Mouse (Mus musculus): ENCODE data around the gene Olfr1200. TPM values are rescaled to one million over a fixed set of nuclear protein-coding genes. Genes with fewer than 3 reads are reported as not detected.

Gene Olfr1200
- not detected in 2 replicates for polyA plus RNA-seq (2015; fragmentation: Nextera tagmentation; extraction: Ambion mirVana)

DNA sequence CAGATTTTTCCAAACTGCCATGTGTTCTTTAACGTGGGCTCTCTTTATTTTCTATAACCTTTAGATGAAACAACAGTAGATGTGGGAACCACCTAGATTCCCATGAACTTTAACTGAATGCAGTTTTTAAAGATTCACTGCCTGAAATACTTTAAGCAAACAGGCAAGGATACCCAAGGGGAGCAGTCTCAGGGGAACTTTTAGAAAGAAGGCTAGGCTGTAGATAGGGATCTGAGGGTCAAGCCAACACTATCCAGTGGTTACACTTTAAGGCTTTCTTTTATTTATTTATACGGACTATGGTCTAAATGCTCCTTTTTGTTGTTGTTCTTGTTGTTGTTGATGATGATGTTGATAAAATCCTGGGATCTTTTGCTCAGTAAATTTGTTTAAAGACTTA lies at the start of gene Olfr1200:
Olfr1200 (minus strand) TSS at position 101 of the 400 bp plus-strand sequence.
- Histone ChIP-seq H3K4me1 (ENCODE audit: control insufficient read depth, insufficient read depth, low read length) (no peaks in the 10 kb centered on the region), H3K4me2 (ENCODE audit: low read depth, low read length) (no peak within 1 kb of the TSS), H3K36me3 (ENCODE audit: control insufficient read depth, insufficient read depth, low read length) (no peaks in the 10 kb centered on the region), H3K9ac (ENCODE audit: low read length) (no peak within 1 kb of the TSS), H3K9me3 (replicated peaks; ENCODE audit: control insufficient read depth, low read length) (no peaks in the 10 kb centered on the region), H3K27ac (ENCODE audit: low read length) (no peak within 1 kb of the TSS), H3K27me3 (ENCODE audit: control insufficient read depth, insufficient read depth, low read length) (no peaks in the 10 kb centered on the region), H3K4me3 (replicated peaks; ENCODE audit: low read length) (no peak within 1 kb of the TSS)
- WGBS: 65% methylated on average over 2 of the region's 2 CpGs
- ATAC-seq (ENCODE audit: insufficient read depth, low FRiP score): no peak

DNA sequence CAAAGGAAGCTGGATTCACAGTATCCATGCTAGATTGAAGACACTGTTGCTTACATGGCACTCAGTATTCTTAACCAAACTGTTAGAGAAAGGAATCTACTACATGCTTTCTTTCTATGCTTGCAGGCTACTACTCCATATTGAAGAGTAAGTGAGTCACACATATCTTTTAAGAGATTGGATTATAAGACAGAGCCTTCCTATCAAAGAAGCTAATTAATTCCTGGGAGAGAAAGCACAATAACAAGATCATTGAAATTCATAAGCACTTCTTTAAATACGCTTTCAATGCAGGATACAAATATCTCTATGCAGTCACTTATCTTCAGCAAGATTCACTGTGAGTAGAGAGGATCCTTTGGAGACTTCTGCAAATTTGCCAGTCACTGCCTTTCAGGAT lies 43.9 kb upstream of the Olfr1200 start, which contains the start of gene Olfr1202:
Olfr1202 (plus strand) TSS at position 301 of the 400 bp plus-strand sequence.
- Histone ChIP-seq H3K27ac (ENCODE audit: low read length) (no peak within 1 kb of the TSS), H3K4me2 (ENCODE audit: low read depth, low read length) (no peak within 1 kb of the TSS), H3K4me1 (ENCODE audit: control insufficient read depth, insufficient read depth, low read length) (no peaks in the 10 kb centered on the region), H3K9ac (ENCODE audit: low read length) (no peak within 1 kb of the TSS), H3K27me3 (ENCODE audit: control insufficient read depth, insufficient read depth, low read length) (no peaks in the 10 kb centered on the region), H3K4me3 (replicated peaks; ENCODE audit: low read length) (no peak within 1 kb of the TSS), H3K9me3 (replicated peaks; ENCODE audit: control insufficient read depth, low read length) (no peaks in the 10 kb centered on the region), H3K36me3 (ENCODE audit: control insufficient read depth, insufficient read depth, low read length) (no peaks in the 10 kb centered on the region)
- WGBS: 80% methylated on average over 1 of the region's 1 CpGs
- ATAC-seq (ENCODE audit: insufficient read depth, low FRiP score): no peak

DNA sequence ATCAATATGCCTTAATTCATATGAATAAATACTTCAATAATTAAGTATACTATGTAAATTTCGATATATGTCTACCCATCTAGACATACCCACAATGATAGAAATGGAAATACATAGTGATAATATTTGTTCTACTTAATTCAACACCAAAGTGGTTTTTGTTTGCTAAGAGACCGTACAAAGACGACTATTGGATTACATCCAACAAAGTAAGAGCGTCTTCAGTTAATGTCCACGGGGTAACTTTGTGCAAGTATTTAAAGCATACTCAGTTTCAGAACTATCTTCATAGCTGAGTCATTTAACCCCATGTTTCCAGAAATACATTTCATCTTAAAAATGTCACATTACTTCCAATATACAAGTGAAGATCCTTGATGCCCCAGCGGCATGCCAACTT lies 22.4 kb upstream of the Olfr1200 start, which contains the start of gene Olfr1201:
Olfr1201 (plus strand) TSS at position 301 of the 400 bp plus-strand sequence.
- Histone ChIP-seq H3K4me3 (replicated peaks; ENCODE audit: low read length) (no peak within 1 kb of the TSS), H3K27ac (ENCODE audit: low read length) (no peak within 1 kb of the TSS), H3K36me3 (ENCODE audit: control insufficient read depth, insufficient read depth, low read length) (no peaks in the 10 kb centered on the region), H3K9me3 (replicated peaks; ENCODE audit: control insufficient read depth, low read length) (no peaks in the 10 kb centered on the region), H3K4me1 (ENCODE audit: control insufficient read depth, insufficient read depth, low read length) (no peaks in the 10 kb centered on the region), H3K27me3 (ENCODE audit: control insufficient read depth, insufficient read depth, low read length) (no peaks in the 10 kb centered on the region), H3K9ac (ENCODE audit: low read length) (no peak within 1 kb of the TSS), H3K4me2 (ENCODE audit: low read depth, low read length) (no peak within 1 kb of the TSS)
- ATAC-seq (ENCODE audit: insufficient read depth, low FRiP score): no peak
- 73% methylated on average over 6 of the region's 6 CpGs for WGBS

DNA sequence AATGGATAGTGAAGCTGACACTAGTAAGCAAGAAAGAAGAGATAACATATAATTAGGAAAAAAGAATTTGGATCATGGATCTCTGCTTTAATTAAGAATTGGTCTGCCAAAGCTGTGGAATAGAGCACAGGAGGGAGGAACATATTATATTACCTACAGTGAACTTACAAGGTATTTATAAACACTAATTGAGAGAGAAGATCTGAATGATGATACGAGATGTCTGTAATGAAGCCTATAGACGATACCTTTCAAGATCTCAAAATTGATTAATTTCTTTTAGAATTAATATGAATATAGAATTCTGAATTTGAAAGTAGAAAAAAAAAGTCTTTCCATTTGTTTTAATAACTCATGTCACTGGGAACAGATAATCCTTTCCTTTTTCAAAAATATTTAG lies 9.9 kb downstream of the Olfr1200 start, which contains the start of gene Olfr1199:
Olfr1199 (minus strand) TSS at position 101 of the 400 bp plus-strand sequence.
- H3K4me3 ChIP-seq (replicated peaks; ENCODE audit: low read length): no peak within 1 kb of the TSS
- no peaks in the 10 kb centered on the region for H3K9me3 ChIP-seq (replicated peaks; ENCODE audit: control insufficient read depth, low read length)
- no peak within 1 kb of the TSS for H3K4me2 ChIP-seq (ENCODE audit: low read depth, low read length)
- no peak for ATAC-seq (ENCODE audit: insufficient read depth, low FRiP score)
- no peak within 1 kb of the TSS for H3K27ac ChIP-seq (ENCODE audit: low read length)
- no peaks in the 10 kb centered on the region for H3K36me3 ChIP-seq (ENCODE audit: control insufficient read depth, insufficient read depth, low read length)
- H3K9ac ChIP-seq (ENCODE audit: low read length): no peak within 1 kb of the TSS
- WGBS: 85% methylated on average over 2 of the region's 2 CpGs
- H3K27me3 ChIP-seq (ENCODE audit: control insufficient read depth, insufficient read depth, low read length): no peaks in the 10 kb centered on the region
- H3K4me1 ChIP-seq (ENCODE audit: control insufficient read depth, insufficient read depth, low read length): no peaks in the 10 kb centered on the region

DNA sequence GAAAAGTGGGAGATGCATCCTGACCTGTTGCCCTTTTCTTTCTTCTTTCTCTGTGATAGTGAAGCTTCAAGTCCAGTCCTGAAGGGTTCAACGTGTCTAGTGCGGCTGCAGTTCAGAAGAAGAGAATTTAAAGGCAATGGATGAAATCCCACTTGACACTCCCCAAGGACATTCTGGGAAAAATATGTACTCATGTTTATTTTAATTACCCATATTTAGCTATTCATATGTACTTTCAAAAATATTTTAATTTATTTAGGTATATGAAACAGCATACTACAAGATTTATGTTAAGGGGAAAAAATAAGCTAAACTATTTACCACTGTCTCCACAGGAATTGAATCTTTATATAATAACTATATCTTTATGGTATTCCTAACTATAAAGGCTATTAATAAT lies 19.0 kb downstream of the Olfr1200 start, which contains the start of gene Olfr1198:
Olfr1198 (minus strand) TSS at position 101 of the 400 bp plus-strand sequence.
- H3K27ac ChIP-seq (ENCODE audit: low read length): no peak within 1 kb of the TSS
- H3K9me3 ChIP-seq (replicated peaks; ENCODE audit: control insufficient read depth, low read length): no peaks in the 10 kb centered on the region
- H3K4me2 ChIP-seq (ENCODE audit: low read depth, low read length): no peak within 1 kb of the TSS
- H3K27me3 ChIP-seq (ENCODE audit: control insufficient read depth, insufficient read depth, low read length): no peaks in the 10 kb centered on the region
- H3K4me1 ChIP-seq (ENCODE audit: control insufficient read depth, insufficient read depth, low read length): no peaks in the 10 kb centered on the region
- H3K9ac ChIP-seq (ENCODE audit: low read length): no peak within 1 kb of the TSS
- H3K36me3 ChIP-seq (ENCODE audit: control insufficient read depth, insufficient read depth, low read length): no peaks in the 10 kb centered on the region
- WGBS: 87% methylated on average over 2 of the region's 2 CpGs
- H3K4me3 ChIP-seq (replicated peaks; ENCODE audit: low read length): no peak within 1 kb of the TSS
- ATAC-seq (ENCODE audit: insufficient read depth, low FRiP score): no peak

DNA sequence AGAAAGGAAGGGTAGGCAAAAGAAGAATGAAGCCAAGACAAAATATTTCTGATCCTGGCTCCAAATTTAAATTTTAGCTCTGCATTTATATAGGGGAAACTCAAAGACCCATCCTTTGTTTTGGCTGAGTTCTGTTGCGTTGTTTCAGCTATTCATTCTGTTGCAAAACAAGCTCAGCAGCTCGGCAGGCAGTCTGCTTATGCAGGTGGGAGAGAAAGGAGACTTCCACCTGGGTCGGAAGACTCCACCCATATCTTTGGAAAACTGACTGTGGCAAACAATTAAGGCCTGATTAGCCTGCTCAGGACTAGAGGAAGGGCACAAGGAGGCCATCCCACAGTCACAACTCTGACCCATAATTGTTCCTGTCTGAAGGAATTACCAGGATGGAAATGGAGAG lies 26.9 kb downstream of the Olfr1200 start:
- H3K36me3 ChIP-seq (ENCODE audit: control insufficient read depth, insufficient read depth, low read length): no peaks in the 10 kb centered on the region
- H3K27me3 ChIP-seq (ENCODE audit: control insufficient read depth, insufficient read depth, low read length): no peaks in the 10 kb centered on the region
- ATAC-seq (ENCODE audit: insufficient read depth, low FRiP score): no peak
- H3K9ac ChIP-seq (ENCODE audit: low read length): no peak overlapping the region
- no peak overlapping the region for H3K4me2 ChIP-seq (ENCODE audit: low read depth, low read length)
- H3K4me3 ChIP-seq (replicated peaks; ENCODE audit: low read length): no peak overlapping the region
- H3K9me3 ChIP-seq (replicated peaks; ENCODE audit: control insufficient read depth, low read length): no peaks in the 10 kb centered on the region
- no peaks in the 10 kb centered on the region for H3K4me1 ChIP-seq (ENCODE audit: control insufficient read depth, insufficient read depth, low read length)
- WGBS: 68% methylated on average over 3 of the region's 3 CpGs
- no peak overlapping the region for H3K27ac ChIP-seq (ENCODE audit: low read length)

DNA sequence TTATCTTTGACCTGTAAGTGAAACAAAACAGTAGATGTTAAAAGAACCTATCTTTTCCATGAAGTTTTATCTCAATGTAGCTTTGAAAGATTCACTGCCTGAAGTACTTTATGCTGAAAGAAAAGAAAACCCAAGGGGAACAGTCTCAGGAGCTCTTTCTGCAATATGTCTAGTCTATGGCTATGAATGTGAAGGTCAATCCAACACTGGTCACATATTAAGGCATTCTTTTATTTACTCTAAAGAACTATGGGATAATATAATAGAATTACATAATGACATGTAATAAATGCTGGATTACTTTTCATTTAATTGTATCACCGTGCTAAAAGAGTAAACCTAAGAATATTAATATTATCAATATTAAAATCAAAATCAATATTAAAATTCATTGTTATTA lies 38.0 kb downstream of the Olfr1200 start, which contains the start of gene Olfr1197:
Olfr1197 (minus strand) TSS at position 101 of the 400 bp plus-strand sequence.
- Histone ChIP-seq H3K9ac (ENCODE audit: low read length) (no peak within 1 kb of the TSS), H3K4me2 (ENCODE audit: low read depth, low read length) (no peak within 1 kb of the TSS), H3K4me1 (ENCODE audit: control insufficient read depth, insufficient read depth, low read length) (no peaks in the 10 kb centered on the region), H3K9me3 (replicated peaks; ENCODE audit: control insufficient read depth, low read length) (no peaks in the 10 kb centered on the region), H3K4me3 (replicated peaks; ENCODE audit: low read length) (no peak within 1 kb of the TSS), H3K27me3 (ENCODE audit: control insufficient read depth, insufficient read depth, low read length) (no peaks in the 10 kb centered on the region), H3K36me3 (ENCODE audit: control insufficient read depth, insufficient read depth, low read length) (no peaks in the 10 kb centered on the region), H3K27ac (ENCODE audit: low read length) (no peak within 1 kb of the TSS)
- no peak for ATAC-seq (ENCODE audit: insufficient read depth, low FRiP score)
- 77% methylated on average over 1 of the region's 1 CpGs for WGBS

Other genes with a start within 250 kb of the Olfr1200 start
- not detected in 2 replicates for gene Olfr1188, start 213.6 kb downstream of the Olfr1200 start, polyA plus RNA-seq (2015; fragmentation: Nextera tagmentation; extraction: Ambion mirVana)
- not detected in 2 replicates for gene Olfr1189, start 184.0 kb downstream of the Olfr1200 start, polyA plus RNA-seq (2015; fragmentation: Nextera tagmentation; extraction: Ambion mirVana)
- gene Olfr1191-ps1, start 129.9 kb downstream of the Olfr1200 start, polyA plus RNA-seq (2015; fragmentation: Nextera tagmentation; extraction: Ambion mirVana): not detected in 2 replicates
- not detected in 2 replicates for gene Olfr1192-ps1, start 122.0 kb downstream of the Olfr1200 start, polyA plus RNA-seq (2015; fragmentation: Nextera tagmentation; extraction: Ambion mirVana)
- gene Olfr1193, start 94.9 kb downstream of the Olfr1200 start, polyA plus RNA-seq (2015; fragmentation: Nextera tagmentation; extraction: Ambion mirVana): not detected in 2 replicates
- gene Olfr1195, start 81.3 kb downstream of the Olfr1200 start, polyA plus RNA-seq (2015; fragmentation: Nextera tagmentation; extraction: Ambion mirVana): not detected in 2 replicates
- not detected in 2 replicates for gene Olfr1196, start 65.9 kb downstream of the Olfr1200 start, polyA plus RNA-seq (2015; fragmentation: Nextera tagmentation; extraction: Ambion mirVana)
- gene Olfr1197, start 38.1 kb downstream of the Olfr1200 start, polyA plus RNA-seq (2015; fragmentation: Nextera tagmentation; extraction: Ambion mirVana): not detected in 2 replicates
- not detected in 2 replicates for gene Olfr1198, start 19.1 kb downstream of the Olfr1200 start, polyA plus RNA-seq (2015; fragmentation: Nextera tagmentation; extraction: Ambion mirVana)
- not detected in 2 replicates for gene Olfr1199, start 10.0 kb downstream of the Olfr1200 start, polyA plus RNA-seq (2015; fragmentation: Nextera tagmentation; extraction: Ambion mirVana)
- gene Olfr1201, start 22.5 kb upstream of the Olfr1200 start, polyA plus RNA-seq (2015; fragmentation: Nextera tagmentation; extraction: Ambion mirVana): not detected in 2 replicates
- not detected in 2 replicates for gene Olfr1202, start 44.0 kb upstream of the Olfr1200 start, polyA plus RNA-seq (2015; fragmentation: Nextera tagmentation; extraction: Ambion mirVana)
- gene Olfr1205, start 59.2 kb upstream of the Olfr1200 start, polyA plus RNA-seq (2015; fragmentation: Nextera tagmentation; extraction: Ambion mirVana): not detected in 2 replicates
- not detected in 2 replicates for gene Olfr1204, start 78.8 kb upstream of the Olfr1200 start, polyA plus RNA-seq (2015; fragmentation: Nextera tagmentation; extraction: Ambion mirVana)
- not detected in 2 replicates for gene Olfr1206, start 92.7 kb upstream of the Olfr1200 start, polyA plus RNA-seq (2015; fragmentation: Nextera tagmentation; extraction: Ambion mirVana)
- gene Olfr1208, start 131.8 kb upstream of the Olfr1200 start, polyA plus RNA-seq (2015; fragmentation: Nextera tagmentation; extraction: Ambion mirVana): not detected in 2 replicates
- gene Olfr1209, start 144.7 kb upstream of the Olfr1200 start, polyA plus RNA-seq (2015; fragmentation: Nextera tagmentation; extraction: Ambion mirVana): not detected in 2 replicates
- not detected in 2 replicates for gene Olfr1211, start 167.6 kb upstream of the Olfr1200 start, polyA plus RNA-seq (2015; fragmentation: Nextera tagmentation; extraction: Ambion mirVana)
- not detected in 2 replicates for gene Olfr1212, start 183.5 kb upstream of the Olfr1200 start, polyA plus RNA-seq (2015; fragmentation: Nextera tagmentation; extraction: Ambion mirVana)
- not detected in 2 replicates for gene Gm13762, start 209.8 kb upstream of the Olfr1200 start, polyA plus RNA-seq (2015; fragmentation: Nextera tagmentation; extraction: Ambion mirVana)
- not detected in 2 replicates for gene Olfr1214, start 222.2 kb upstream of the Olfr1200 start, polyA plus RNA-seq (2015; fragmentation: Nextera tagmentation; extraction: Ambion mirVana)
- not detected in 2 replicates for gene Olfr1215, start 236.5 kb upstream of the Olfr1200 start, polyA plus RNA-seq (2015; fragmentation: Nextera tagmentation; extraction: Ambion mirVana)
- gene Olfr1216, start 247.9 kb upstream of the Olfr1200 start, polyA plus RNA-seq (2015; fragmentation: Nextera tagmentation; extraction: Ambion mirVana): not detected in 2 replicates

Data from stomach, embryonic 16.5 days (tissue).